Mouse (Mus musculus): ENCODE measurements around the gene a. TPM values are rescaled to one million over a fixed set of nuclear protein-coding genes. Genes with fewer than 3 reads are reported as not detected.

Gene a
- polyA plus RNA-seq, 1 experiment from 2014 or later = 0.18 TPM

GRCm38 (mm10) chr2:155099421-155099820 is 308.2 kb downstream of the a start:
- H3K4me2 ChIP-seq (replicated peaks; ENCODE audit: low read depth) = no peak overlapping the region
- no peaks in the 10 kb centered on the region for H3K9me3 ChIP-seq (ENCODE audit: control insufficient read depth)
- peak overlapping the region; percentile 92 for H3K27ac ChIP-seq (ENCODE audit: low read depth, low read length)
- no peaks in the 10 kb centered on the region for H3K27me3 ChIP-seq (replicated peaks; ENCODE audit: control insufficient read depth, insufficient read depth, low read length)
- no peak overlapping the region for H3K9ac ChIP-seq (ENCODE audit: low read depth, low read length)
- no peaks in the 10 kb centered on the region for H3K36me3 ChIP-seq (ENCODE audit: control insufficient read depth, insufficient read depth)
- H3K4me3 ChIP-seq (ENCODE audit: low read depth, low read length) = no peak overlapping the region
- 48% methylated on average over 7 of the region's 7 CpGs for WGBS
- no peak for TF ChIP-seq CTCF (IDR thresholded peaks at IDR 0.05; ENCODE audit: low read depth)
- H3K4me1 ChIP-seq (replicated peaks; ENCODE audit: control insufficient read depth, insufficient read depth, low read length) = no peaks in the 10 kb centered on the region
- no peak for ATAC-seq

GRCm38 (mm10) chr2:155099994-155100795 is 309.0 kb downstream of the a start:
- Histone ChIP-seq H3K36me3 (ENCODE audit: control insufficient read depth, insufficient read depth) (no peaks in the 10 kb centered on the region), H3K4me1 (replicated peaks; ENCODE audit: control insufficient read depth, insufficient read depth, low read length) (no peaks in the 10 kb centered on the region), H3K27ac (ENCODE audit: low read depth, low read length) (peak overlapping the region; percentile 92), H3K9ac (ENCODE audit: low read depth, low read length) (no peak overlapping the region), H3K4me2 (replicated peaks; ENCODE audit: low read depth) (0 out of 2 replicates have a peak overlapping the region, but pooled peaks have one; percentile 7), H3K27me3 (replicated peaks; ENCODE audit: control insufficient read depth, insufficient read depth, low read length) (no peaks in the 10 kb centered on the region), H3K9me3 (ENCODE audit: control insufficient read depth) (no peaks in the 10 kb centered on the region), H3K4me3 (ENCODE audit: low read depth, low read length) (no peak overlapping the region)
- 40% methylated on average over 14 of the region's 14 CpGs for WGBS
- ATAC-seq = peak; percentile 78
- TF ChIP-seq CTCF (IDR thresholded peaks at IDR 0.05; ENCODE audit: low read depth) = peak; percentile 14; the same call in 1 of the 2 replicates

Other genes starting within 250 kb of the a start
- gene 1700003F12Rik, start 244.3 kb upstream of the a start, polyA plus RNA-seq (2015; fragmentation: Nextera tagmentation; extraction: Ambion mirVana) = 1.6 and 2.2 TPM in 2 replicates
- not detected in 2 replicates for gene Actl10, start 239.6 kb upstream of the a start, polyA plus RNA-seq (2015; fragmentation: Nextera tagmentation; extraction: Ambion mirVana)
- 0.29 and 0.58 TPM in 2 replicates for gene Necab3, start 232.5 kb upstream of the a start, polyA plus RNA-seq (2015; fragmentation: Nextera tagmentation; extraction: Ambion mirVana)
- gene E2f1, start 221.5 kb upstream of the a start, polyA plus RNA-seq (2015; fragmentation: Nextera tagmentation; extraction: Ambion mirVana) = 5.5 and 5.9 TPM in 2 replicates
- 62.5 and 66.6 TPM in 2 replicates for gene Pxmp4, start 187.7 kb upstream of the a start, polyA plus RNA-seq (2015; fragmentation: Nextera tagmentation; extraction: Ambion mirVana)
- gene Zfp341, start 178.1 kb upstream of the a start, polyA plus RNA-seq (2015; fragmentation: Nextera tagmentation; extraction: Ambion mirVana) = 0.17 and 0.44 TPM in 2 replicates
- gene 4930519P11Rik, start 178.0 kb upstream of the a start, polyA plus RNA-seq (2015; fragmentation: Nextera tagmentation; extraction: Ambion mirVana) = 0.26 TPM in 1 of 2 replicates, not detected in the other
- 60.8 and 62.4 TPM in 2 replicates for gene Chmp4b, start 139.7 kb upstream of the a start, polyA plus RNA-seq (2015; fragmentation: Nextera tagmentation; extraction: Ambion mirVana)
- not detected in 2 replicates for gene Gm14214, start 21.4 kb upstream of the a start, polyA plus RNA-seq (2015; fragmentation: Nextera tagmentation; extraction: Ambion mirVana)
- 20.1 and 20.5 TPM in 2 replicates for gene Raly, start 306 bp upstream of the a start, polyA plus RNA-seq (2015; fragmentation: Nextera tagmentation; extraction: Ambion mirVana)
- 80.4 and 85.5 TPM in 2 replicates for gene Eif2s2, start 101.5 kb downstream of the a start, polyA plus RNA-seq (2015; fragmentation: Nextera tagmentation; extraction: Ambion mirVana)
- 0.24 and 0.31 TPM in 2 replicates for gene Gm14226, start 226.9 kb downstream of the a start, polyA plus RNA-seq (2015; fragmentation: Nextera tagmentation; extraction: Ambion mirVana)

Data from intestine, postnatal 0 days (tissue).